Mouse (Mus musculus) forebrain, embryonic 15.5 days (tissue): ENCODE measurements around the gene Cdc42bpg. TPM values are rescaled to one million over a fixed set of nuclear protein-coding genes. Genes with fewer than 3 reads are reported as not detected.
A peak's percentile ranks its signal among the peaks of the same experiment; 100 is the strongest.

ENCODE experiments used
- ATAC-seq: fragments of 200-750 bp; cut with Nextera tagmentation; replicated peaks from 2 replicates; pipeline ENCODE4 v1.8.0; 2017; ENCODE audit warnings: mild to moderate bottlenecking, moderate TSS enrichment, moderate library complexity
- H3K27ac ChIP-seq: fragments of 300-500 bp; sonication (generic); replicated peaks from 2 replicates; pipeline ENCODE4 v1.5.1; 2015; ENCODE audit warnings: mild to moderate bottlenecking, inconsistent platforms
- H3K27me3 ChIP-seq: fragments of 300-500 bp; sonication (generic); 2 replicates; pipeline ENCODE4 v1.6.1; 2015; ENCODE audit warnings: inconsistent platforms
- H3K36me3 ChIP-seq: fragments of 300-500 bp; sonication (generic); 2 replicates; pipeline ENCODE4 v1.6.1; 2015; ENCODE audit warnings: mild to moderate bottlenecking, inconsistent platforms
- H3K4me1 ChIP-seq: fragments of 300-500 bp; sonication (generic); 2 replicates; pipeline ENCODE4 v1.6.1; 2015; ENCODE audit warnings: inconsistent platforms
- H3K4me2 ChIP-seq: fragments of 300-500 bp; sonication (generic); replicated peaks from 2 replicates; pipeline ENCODE4 v1.6.1; 2015; ENCODE audit warnings: mild to moderate bottlenecking, inconsistent platforms
- H3K4me3 ChIP-seq: fragments of 300-500 bp; sonication (generic); 2 replicates; pipeline ENCODE4 v1.5.1; 2015; ENCODE audit warnings: mild to moderate bottlenecking, inconsistent platforms
- H3K9ac ChIP-seq: fragments of 300-500 bp; sonication (generic); replicated peaks from 2 replicates; pipeline ENCODE4 v1.6.1; 2015; ENCODE audit warnings: mild to moderate bottlenecking, inconsistent platforms
- H3K9me3 ChIP-seq: fragments of 300-500 bp; sonication (generic); 2 replicates; pipeline ENCODE4 v1.6.1; 2016; ENCODE audit warnings: inconsistent platforms
- WGBS: fragments of 180-500 bp; shearing (Covaris S2); methylation state at CpG from one replicate; pipeline ENCODE4 v1.1.7; 2015; ENCODE audit warnings: mixed read lengths; 5-methylcytosine and 5-hydroxymethylcytosine counted together
- polyA plus RNA-seq: library from polyadenylated mRNA; unstranded; fragments of >200 nt; fragmentation: Nextera tagmentation; extraction: Ambion mirVana; gene quantifications from 2 replicates; pipeline ENCODE4 v1.2.1, GENCODE M21; 2015

Gene Cdc42bpg
- polyA plus RNA-seq, 1 experiment from 2014 or later, result 0.67 TPM

DNA sequence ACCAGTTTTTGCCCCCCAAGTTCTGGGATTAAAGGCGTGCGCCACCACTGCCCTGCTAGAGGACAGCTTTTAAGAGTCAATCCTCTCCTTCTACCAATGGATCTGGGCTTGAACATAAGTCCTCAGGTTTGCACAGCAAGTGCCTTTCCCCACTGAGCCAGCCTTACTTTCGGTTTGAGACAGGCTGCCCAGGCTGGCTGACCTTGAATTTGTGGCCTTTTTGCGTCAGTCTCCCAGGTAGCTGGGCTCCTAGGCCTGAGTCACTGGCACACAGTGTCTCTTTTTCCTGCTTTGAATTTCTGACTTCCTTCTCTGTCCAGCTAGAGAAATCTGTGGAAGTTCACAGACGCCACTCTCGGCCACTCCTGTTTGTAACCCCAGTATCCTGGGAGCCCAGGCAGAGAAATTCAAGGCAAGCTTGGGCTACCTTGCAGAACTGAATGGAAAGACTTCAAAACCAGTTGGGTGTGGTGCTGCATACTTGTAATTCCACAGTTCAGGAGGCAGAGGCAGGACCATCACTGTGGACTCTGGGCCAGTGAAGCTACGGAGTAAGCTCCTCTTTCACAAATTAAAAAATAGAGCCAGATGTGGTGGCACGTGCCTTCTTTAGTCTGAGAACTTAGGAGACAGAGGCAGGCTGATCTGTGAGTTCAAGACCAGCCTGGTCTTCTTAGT is 36.3 kb upstream of the Cdc42bpg start:
- no peak overlapping the region for H3K9ac ChIP-seq
- H3K4me2 ChIP-seq, result no peak overlapping the region
- H3K27me3 ChIP-seq, result no peaks in the 10 kb centered on the region
- WGBS, result 83% methylated on average over 8 of the region's 8 CpGs
- no peak overlapping the region for H3K4me3 ChIP-seq
- H3K27ac ChIP-seq, result no peak overlapping the region
- no peak for ATAC-seq
- H3K36me3 ChIP-seq, result no peaks in the 10 kb centered on the region
- no peaks in the 10 kb centered on the region for H3K9me3 ChIP-seq
- no peaks in the 10 kb centered on the region; the same call in 1 of the 2 replicates for H3K4me1 ChIP-seq

GRCm38 (mm10) chr19:6270661-6271060 is 35.6 kb upstream of the Cdc42bpg start:
- Histone ChIP-seq H3K36me3 (no peaks in the 10 kb centered on the region), H3K9me3 (no peaks in the 10 kb centered on the region), H3K4me1 (peaks cover 2% of the 10 kb centered on the region), H3K27me3 (no peaks in the 10 kb centered on the region), H3K4me3 (no peak overlapping the region), H3K27ac (no peak overlapping the region), H3K9ac (no peak overlapping the region), H3K4me2 (no peak overlapping the region)
- ATAC-seq, result no peak
- 58% methylated on average over 9 of the region's 9 CpGs for WGBS

DNA sequence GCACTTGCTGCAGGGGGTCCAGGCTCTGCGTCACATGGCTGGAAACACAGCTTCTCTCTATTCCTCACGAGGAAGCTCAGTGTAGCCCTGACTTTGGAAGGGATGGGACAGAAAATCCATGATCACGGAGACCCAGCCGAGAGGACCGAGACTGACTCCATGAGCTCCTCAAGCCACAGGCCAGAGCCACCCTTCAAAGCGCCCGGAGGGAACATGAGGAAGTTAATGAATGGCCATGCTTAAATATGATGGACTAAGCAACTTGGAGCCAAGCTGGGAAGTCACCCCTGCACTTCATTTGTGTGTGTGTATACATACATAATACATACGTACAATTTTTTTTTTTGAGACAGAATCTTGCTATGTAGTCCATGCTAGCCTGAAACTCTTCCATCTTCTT is 35.0 kb upstream of the Cdc42bpg start:
- Histone ChIP-seq H3K27me3 (no peaks in the 10 kb centered on the region), H3K27ac (no peak overlapping the region), H3K4me1 (peaks cover 7% of the 10 kb centered on the region), H3K4me3 (no peak overlapping the region), H3K9me3 (no peaks in the 10 kb centered on the region), H3K9ac (no peak overlapping the region), H3K4me2 (no peak overlapping the region), H3K36me3 (no peaks in the 10 kb centered on the region)
- 34% methylated on average over 8 of the region's 8 CpGs for WGBS
- no peak for ATAC-seq

- Histone ChIP-seq H3K27me3 (no peaks in the 10 kb centered on the region), H3K4me2 (no peak overlapping the region), H3K9ac (no peak overlapping the region), H3K9me3 (no peaks in the 10 kb centered on the region), H3K36me3 (no peaks in the 10 kb centered on the region), H3K4me1 (peaks cover 8% of the 10 kb centered on the region), H3K27ac (no peak overlapping the region), H3K4me3 (no peak overlapping the region)
- 79% methylated on average over 7 of the region's 7 CpGs for WGBS
- no peak for ATAC-seq
Measured at GRCm38 (mm10) chr19:6272053-6272452, 34.2 kb upstream of the Cdc42bpg start.

- no peak for ATAC-seq
- no peaks in the 10 kb centered on the region for H3K27me3 ChIP-seq
- WGBS, result 85% methylated on average over 4 of the region's 4 CpGs
Measured at GRCm38 (mm10) chr19:6272738-6273137, 33.5 kb upstream of the Cdc42bpg start.

DNA sequence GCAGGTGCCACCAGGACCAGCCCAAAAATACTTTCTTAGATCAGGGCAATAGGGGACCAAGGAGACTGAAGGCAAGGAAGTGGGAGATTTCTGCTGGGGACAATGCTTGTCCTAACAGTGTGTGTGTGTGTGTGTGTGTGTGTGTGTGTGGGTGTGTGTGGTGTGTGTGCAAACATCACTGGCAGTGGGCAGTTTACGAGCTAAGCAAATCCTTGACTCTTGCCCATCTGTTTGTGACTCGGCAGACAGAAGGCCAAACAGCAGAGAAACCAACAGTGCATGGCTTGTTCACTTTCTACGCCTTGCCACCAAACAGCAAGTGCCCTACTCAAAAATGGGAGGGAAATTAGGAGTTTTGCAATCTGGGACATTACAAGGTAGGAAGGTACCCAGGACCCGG is 32.7 kb upstream of the Cdc42bpg start:
- ATAC-seq, result no peak
- 86% methylated on average over 4 of the region's 4 CpGs for WGBS

More at GRCm38 (mm10) chr19:6272738-6273137, 33.5 kb upstream of the Cdc42bpg start:
- Histone ChIP-seq H3K9me3 (no peaks in the 10 kb centered on the region), H3K27ac (no peak overlapping the region), H3K4me2 (no peak overlapping the region), H3K4me3 (no peak overlapping the region), H3K9ac (no peak overlapping the region), H3K36me3 (no peaks in the 10 kb centered on the region), H3K4me1 (peaks cover 11% of the 10 kb centered on the region)

GRCm38 (mm10) chr19:6273998-6274608 is 32.2 kb upstream of the Cdc42bpg start:
- ATAC-seq, result no peak
- WGBS, result 95% methylated on average over 13 of the region's 13 CpGs
- Histone ChIP-seq H3K27me3 (no peaks in the 10 kb centered on the region), H3K27ac (no peak overlapping the region), H3K36me3 (no peaks in the 10 kb centered on the region), H3K4me2 (no peak overlapping the region), H3K9me3 (no peaks in the 10 kb centered on the region), H3K4me1 (peaks cover 25% of the 10 kb centered on the region), H3K4me3 (no peak overlapping the region), H3K9ac (no peak overlapping the region)

More for the DNA sequence above, 32.7 kb upstream of the Cdc42bpg start:
- Histone ChIP-seq H3K36me3 (no peaks in the 10 kb centered on the region), H3K4me2 (no peak overlapping the region), H3K4me3 (no peak overlapping the region), H3K9ac (no peak overlapping the region), H3K9me3 (no peaks in the 10 kb centered on the region), H3K4me1 (peaks cover 20% of the 10 kb centered on the region), H3K27ac (no peak overlapping the region), H3K27me3 (no peaks in the 10 kb centered on the region)

- H3K4me3 ChIP-seq, result peak overlapping the region; percentile 69
- no peaks in the 10 kb centered on the region for H3K27me3 ChIP-seq
- 9% methylated on average over 15 of the region's 15 CpGs for WGBS
- no peaks in the 10 kb centered on the region for H3K9me3 ChIP-seq
- H3K4me2 ChIP-seq, result peak overlapping the region; percentile 86
- H3K9ac ChIP-seq, result peak overlapping the region; percentile 61
- peaks cover 5% of the 10 kb centered on the region; the same call in 1 of the 2 replicates for H3K36me3 ChIP-seq
- no peak for ATAC-seq
- H3K27ac ChIP-seq, result peak overlapping the region; percentile 68
- H3K4me1 ChIP-seq, result peaks cover 36% of the 10 kb centered on the region
Measured at GRCm38 (mm10) chr19:6275740-6276389, 30.4 kb upstream of the Cdc42bpg start.

GRCm38 (mm10) chr19:6276426-6277421 is 29.5 kb upstream of the Cdc42bpg start, which contains the start of gene Ehd1:
Ehd1 (plus strand) TSS chr19:6276725.
- WGBS, result under 1% methylated on average over 102 of the region's 106 CpGs
- peak within 1 kb of the TSS; percentile 73 for H3K9ac ChIP-seq
- peak within 1 kb of the TSS; percentile 69 for H3K4me3 ChIP-seq
- H3K9me3 ChIP-seq, result no peaks in the 10 kb centered on the region
- H3K27ac ChIP-seq, result peak within 1 kb of the TSS; percentile 68
- H3K27me3 ChIP-seq, result no peaks in the 10 kb centered on the region
- peaks cover 36% of the 10 kb centered on the region for H3K4me1 ChIP-seq
- ATAC-seq, result peak; percentile 97
- H3K36me3 ChIP-seq, result peaks cover 6% of the 10 kb centered on the region; the same call in 1 of the 2 replicates
- peak within 1 kb of the TSS; percentile 86 for H3K4me2 ChIP-seq

DNA sequence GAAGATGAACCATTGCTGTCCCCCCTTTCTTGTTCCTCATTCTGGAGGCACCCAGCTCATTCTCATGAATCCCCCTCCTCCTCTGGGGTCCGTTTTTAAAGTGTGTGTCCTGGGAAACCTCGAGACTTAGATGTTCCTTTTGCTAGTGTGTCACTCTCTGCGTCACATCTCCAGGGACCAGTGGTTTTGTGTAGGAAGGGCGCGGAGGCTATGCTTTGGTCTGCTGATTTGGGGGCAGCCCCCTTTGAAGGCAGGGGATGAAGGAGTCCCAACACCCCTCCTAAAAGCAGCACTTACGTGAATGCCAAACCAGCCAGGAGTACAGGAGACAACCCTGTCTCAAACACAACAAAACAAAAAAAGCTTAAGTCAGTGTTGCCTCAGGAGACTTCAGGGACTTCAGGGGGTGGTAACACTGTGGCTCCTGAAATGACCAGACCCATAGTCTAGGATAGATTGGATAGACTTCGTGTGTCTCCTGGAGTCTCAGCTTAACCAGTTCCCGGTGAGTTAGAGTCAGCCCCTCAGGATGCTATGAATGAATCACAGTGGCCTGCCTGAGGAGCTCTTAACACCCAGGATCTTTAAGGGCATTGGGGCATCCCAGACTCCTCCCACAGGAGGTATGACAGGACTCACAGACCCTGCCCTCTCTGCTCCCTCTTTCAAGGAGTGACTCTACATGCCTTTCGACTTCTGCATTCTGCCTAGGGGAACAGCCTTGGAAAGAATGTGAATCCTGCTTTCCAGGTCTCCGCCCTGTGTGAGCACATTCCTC is 28.4 kb upstream of the Cdc42bpg start:
- Histone ChIP-seq H3K9ac (peak overlapping the region; percentile 73), H3K4me1 (peaks cover 36% of the 10 kb centered on the region), H3K36me3 (peaks cover 16% of the 10 kb centered on the region), H3K27ac (0 out of 2 replicates have a peak overlapping the region, but pooled peaks have one; percentile 65), H3K4me3 (peak overlapping the region; percentile 69), H3K27me3 (no peaks in the 10 kb centered on the region), H3K9me3 (no peaks in the 10 kb centered on the region), H3K4me2 (peak overlapping the region; percentile 86)
- 5% methylated on average over 10 of the region's 10 CpGs for WGBS
- no peak for ATAC-seq
